Mouse (Mus musculus) ZHBTc4 (cell line): Measurements from ENCODE around the gene Timm50.
A peak's percentile ranks its signal among the peaks of the same experiment; 100 is the strongest.

Experiments used
- DNase-seq: peaks from one replicate; pipeline ENCODE4 v3.0.0-alpha.2; 2011; ENCODE audit warnings: low read depth, low spot score

Timm50 gene

DNA sequence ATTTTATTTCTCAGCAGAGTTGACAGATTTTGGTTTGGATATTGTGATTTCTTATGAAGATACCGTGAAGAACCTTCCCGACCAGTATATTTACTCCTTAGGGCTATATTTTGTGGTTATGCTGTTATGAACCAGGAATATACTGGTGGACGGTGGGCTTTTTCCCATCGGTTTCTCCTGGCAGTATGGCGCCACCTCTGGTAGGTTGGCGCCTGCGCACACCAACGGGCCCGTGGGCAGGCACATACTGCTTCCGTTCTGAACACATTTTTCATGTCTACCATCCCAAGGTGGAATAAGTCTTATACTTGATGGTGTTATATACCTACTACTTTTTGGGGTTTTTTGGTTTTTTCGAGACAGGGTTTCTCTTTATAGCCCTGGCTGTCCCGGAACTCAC, 42.5 kb downstream of the Timm50 start:
- peak; percentile 89 for DNase-seq

DNA sequence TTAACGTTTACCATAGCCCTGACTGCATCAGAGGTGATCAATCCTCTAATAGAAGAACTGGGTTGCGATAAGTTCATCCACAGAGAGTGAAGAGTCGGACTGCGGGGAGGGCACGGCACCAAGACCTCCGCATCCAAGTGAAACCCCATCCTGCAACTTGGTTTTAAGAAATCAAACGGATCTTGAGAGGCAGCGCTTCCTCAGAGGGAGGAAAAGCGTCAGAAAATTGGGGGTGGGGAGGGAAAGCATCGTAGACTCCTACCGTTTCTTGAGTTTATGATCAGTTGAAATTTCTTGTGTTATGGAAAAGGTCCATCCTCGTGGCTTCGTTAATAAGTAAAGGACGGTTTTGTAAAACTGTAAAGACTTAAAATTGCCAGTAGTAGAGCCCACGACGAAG, 43.3 kb downstream of the Timm50 start:
- DNase-seq: no peak

DNA sequence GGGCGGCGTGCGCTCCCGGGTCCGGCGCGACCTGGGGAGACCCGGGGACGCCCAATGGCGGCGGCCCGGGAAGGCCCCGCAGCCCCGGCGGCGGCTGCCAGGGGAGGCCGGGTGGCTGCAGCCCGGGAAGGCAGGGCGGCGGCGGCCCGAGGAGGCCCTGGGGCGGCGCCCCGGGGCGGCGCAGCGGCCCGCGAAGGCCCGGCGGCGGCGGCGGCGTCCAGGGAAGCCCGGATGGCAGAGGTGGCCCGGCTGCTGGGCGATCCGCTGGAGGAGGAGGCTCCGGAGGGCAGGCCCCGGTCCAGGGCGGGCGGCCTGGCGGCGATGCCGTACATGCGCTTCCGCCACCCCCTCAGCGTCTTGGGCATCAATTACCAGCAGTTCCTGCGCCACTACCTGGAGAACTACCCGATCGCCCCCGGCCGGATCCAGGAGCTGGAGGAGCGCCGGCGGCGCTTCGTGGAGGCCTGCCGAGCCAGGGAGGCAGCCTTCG, 43.8 kb downstream of the Timm50 start:
- DNase-seq: peak; percentile 80

DNA sequence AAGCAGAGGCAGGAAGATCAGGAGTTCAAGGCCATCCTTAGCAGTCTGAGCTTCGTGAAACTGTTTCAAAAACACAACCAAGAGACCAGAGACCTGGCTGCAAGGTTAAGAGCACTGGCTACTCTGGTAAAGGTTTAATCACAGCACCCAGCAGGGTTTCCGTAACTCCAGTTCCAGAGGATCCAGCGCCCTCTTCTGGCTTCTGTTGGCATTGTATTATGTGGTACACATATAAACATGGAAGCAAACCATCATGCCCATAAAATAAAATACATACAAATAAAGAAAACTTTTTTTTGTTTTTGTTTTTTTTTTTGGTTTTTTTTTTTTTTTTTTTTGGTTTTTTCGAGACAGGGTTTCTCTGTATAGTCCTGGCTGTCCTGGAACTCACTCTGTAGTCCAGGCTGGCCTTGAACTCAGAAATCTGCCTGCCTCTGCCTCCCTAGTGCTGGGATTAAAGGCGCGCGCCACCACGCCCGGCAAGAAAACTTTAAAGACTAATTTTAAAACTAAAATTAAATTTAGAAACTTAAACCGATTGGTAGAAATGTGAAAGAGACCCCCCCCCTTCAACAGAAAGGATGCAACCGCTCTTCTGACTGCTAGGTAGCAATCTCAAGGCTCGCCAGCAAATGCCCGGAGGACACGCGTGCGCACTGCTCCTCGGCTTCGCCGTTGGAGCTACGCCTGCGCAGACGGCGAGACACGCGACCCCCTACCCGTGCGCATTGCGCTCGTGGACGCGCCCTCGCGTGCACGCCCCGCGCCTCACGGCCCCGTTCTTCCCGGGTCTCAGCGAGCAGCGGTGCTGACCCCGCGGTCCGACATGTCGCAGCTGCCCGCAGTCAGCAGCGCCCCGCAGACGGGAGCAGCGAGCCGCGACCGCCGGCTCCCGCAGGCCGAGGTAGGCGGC, 44.5 kb downstream of the Timm50 start, which contains the start of gene Eid2:
Gene Eid2 (plus strand): TSS at position 753 of the 913 bp plus-strand sequence.
- peak; percentile 97 for DNase-seq

DNA sequence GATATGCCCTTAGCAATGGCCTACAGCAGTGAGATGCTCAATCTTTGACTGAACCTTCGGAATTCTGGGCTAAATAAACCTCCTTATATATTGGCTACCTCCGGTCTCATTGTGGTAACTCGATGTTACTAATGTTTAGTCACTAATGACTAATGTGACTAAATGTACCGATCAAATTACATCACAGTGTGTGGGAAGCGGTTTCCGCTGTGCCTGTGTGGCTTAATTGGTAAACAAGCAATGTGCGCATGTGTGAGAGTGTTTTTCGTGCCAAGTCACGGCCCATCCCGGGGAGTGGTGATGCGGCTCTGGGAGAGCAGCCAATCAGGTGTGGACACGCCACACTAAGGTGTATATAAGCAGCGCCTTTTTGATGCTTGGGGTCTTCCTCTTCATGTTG, 46.5 kb downstream of the Timm50 start:
- no peak for DNase-seq

DNA sequence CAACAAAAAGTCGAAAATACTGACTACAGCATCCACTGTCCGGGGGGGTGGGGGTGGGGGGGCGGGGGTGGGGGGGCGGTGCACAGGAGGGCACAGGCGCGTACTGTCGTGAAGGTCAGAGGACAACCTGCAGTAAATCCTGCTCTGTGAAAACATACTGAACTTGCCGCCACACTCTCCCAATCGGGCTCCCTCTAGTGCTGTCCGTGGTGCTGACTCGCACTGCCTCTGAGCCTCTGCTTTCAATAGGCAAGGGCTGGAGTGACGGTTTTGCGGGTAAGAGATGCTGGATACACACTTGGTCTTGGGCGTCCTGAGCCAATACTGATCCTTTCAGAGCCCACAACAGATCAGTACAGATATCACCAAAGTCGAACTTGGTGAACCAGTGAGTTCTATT, 48.1 kb downstream of the Timm50 start:
- peak; percentile 89 for DNase-seq

DNA sequence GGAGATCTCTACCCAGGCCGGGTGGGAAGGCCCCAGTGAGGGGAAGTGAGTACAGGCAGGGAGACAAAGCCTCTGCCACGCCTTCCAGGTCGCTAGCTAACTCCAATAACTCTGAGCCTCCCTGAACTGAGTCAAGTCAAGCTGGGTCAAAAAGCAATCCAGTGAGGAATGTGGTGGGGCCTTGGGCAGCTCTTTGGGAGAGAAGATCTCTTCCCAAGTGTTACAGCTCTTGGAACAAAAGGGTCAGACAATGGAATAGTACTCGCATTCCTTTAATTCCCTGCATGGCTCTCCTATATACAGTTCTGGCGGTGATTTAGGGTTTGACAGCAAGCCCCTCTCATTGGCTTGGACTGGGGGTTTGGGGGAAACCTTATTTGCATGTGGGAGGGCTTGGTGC, 49.0 kb downstream of the Timm50 start:
- DNase-seq: peak; percentile 88
